Mouse (Mus musculus): ENCODE results near the gene Olfr1337.
"Not testable (repeated sequence)": the region's sequence is repeated elsewhere in the genome, so short reads cannot be mapped to it uniquely, and the experiment has no call there.

Olfr1337 gene

GRCm38 (mm10) chr4:118782486-118782885 lies at the start of gene Olfr1337:
Gene Olfr1337, minus strand, starts transcription at chr4:118782586.
- no peak for DNase-seq (ENCODE audit: low read depth)

GRCm38 (mm10) chr4:118818921-118819320 lies 36.5 kb upstream of the Olfr1337 start:
- DNase-seq (ENCODE audit: low read depth), result no peak

- no peak for DNase-seq (ENCODE audit: low read depth)
Observed at GRCm38 (mm10) chr4:118809844-118810243, 27.5 kb upstream of the Olfr1337 start, which contains the start of gene Olfr1335. Gene Olfr1335, minus strand, starts transcription at chr4:118809944.

GRCm38 (mm10) chr4:118792796-118793195 lies 10.4 kb upstream of the Olfr1337 start:
- DNase-seq (ENCODE audit: low read depth), result not testable (repeated sequence)

GRCm38 (mm10) chr4:118758637-118759036 lies 23.7 kb downstream of the Olfr1337 start, which contains the start of gene Olfr1338:
Gene Olfr1338, minus strand, starts transcription at chr4:118758737.
- no peak for DNase-seq (ENCODE audit: low read depth)

- DNase-seq (ENCODE audit: low read depth), result no peak
Observed at GRCm38 (mm10) chr4:118741881-118742280, 40.5 kb downstream of the Olfr1337 start.

DNA sequence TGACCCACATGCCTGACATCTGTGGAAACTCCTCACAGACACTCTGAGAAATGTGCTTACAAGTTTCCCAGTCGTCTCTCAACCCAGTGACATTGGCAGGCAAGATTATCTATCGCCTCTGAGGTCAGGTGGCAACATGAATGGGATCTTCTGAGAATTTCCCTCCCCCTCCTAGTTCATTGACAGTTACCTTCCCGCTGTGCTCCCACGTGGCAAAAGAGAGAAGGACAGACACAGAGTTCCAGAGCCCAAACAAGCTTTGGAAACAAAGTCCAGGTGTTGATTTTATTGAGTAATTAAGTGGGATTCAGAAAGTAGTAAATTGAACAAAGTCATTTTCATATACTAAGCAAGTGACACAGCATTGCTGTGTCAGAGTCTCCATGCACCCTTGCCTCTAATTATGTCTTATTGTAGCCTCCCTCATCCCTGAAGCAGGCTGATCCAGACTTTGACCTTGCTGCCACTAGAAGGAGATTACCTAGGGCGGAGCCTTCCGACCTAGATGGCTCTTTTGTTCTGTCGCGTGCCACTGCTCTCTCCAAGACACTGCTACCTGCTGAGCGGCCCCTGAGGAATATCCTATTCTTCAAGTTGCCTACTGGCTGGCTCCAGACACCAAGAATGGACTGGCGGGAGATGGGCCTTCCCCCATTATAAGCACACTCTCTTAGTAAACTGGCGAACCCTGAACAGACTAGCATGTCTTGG lies 41.2 kb downstream of the Olfr1337 start:
- no peak for DNase-seq (ENCODE audit: low read depth)

DNA sequence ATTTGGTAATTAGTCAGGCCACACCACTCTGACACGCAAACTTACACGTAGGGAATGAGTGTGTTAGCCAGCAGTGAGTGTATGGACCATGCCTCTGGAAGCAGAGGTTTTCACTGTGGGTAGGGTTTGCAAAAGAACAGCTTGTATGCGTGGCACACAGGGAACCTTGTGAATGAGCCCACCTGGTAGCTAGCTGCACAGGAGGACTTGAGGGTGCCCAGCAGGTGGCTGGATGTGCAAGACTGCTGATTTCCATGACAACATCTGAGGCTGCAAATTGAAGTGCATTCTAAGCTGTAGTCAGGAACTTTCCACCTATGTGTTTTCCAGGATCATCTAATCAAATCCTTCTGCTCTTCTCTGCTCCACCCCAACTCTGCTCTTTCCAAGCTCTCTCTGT lies 42.8 kb downstream of the Olfr1337 start:
- DNase-seq (ENCODE audit: low read depth), result no peak

DNA sequence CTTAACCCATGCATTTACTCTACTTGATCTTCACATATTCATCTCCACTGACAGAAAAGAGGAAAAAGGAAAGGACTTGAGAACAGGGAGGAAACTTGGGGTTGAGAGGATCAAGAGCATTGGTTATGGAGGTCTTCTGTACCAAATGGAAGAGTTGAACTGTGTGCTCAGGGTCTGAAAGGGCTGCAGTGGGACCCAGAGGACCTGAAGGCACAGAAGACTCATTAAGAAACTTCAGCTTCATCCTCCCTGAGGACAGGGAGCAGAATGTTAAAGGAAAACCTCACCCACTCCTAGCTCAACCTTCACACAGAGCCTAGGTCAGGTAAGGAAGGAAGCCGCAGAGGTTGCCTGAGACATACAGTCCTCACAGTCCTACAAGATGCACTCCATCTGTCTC lies 50.5 kb downstream of the Olfr1337 start, which contains the start of gene Olfr1339:
Olfr1339 (plus strand) TSS at position 301 of the 400 bp plus-strand sequence.
- DNase-seq (ENCODE audit: low read depth), result no peak

Measured in naive thymus-derived CD4-positive, alpha-beta T cell, adult 2 months (primary cell).